Mouse (Mus musculus): ENCODE measurements around the gene Chst10.

DNA sequence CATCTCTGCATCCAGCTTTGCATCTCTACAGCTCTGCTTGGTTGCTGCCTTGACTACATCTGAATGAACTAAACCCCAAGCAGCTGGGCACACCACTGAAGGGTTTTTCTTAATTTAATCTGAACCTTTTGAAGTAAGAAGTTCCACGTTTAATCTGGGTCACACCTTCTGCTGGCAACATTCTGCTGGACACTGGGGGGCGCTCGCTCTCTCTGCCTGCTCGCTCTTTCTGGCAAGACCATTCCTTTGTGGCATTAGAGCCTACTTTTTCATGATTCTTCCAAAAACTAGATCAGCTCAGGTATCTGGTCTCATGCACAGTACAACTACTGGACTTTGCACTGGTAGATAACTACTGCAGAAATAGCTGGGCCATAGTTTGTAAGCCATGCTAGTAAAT lies 35.7 kb downstream of the Chst10 start:
- TF ChIP-seq CTCF (conservative IDR thresholded peaks at IDR 0.05 in 1 of 2, IDR thresholded peaks at IDR 0.05 in 1 of 2; ENCODE audit: low read depth in 2 of 2, low read length in 2 of 2), result peak; percentile 47 to 75
- TF ChIP-seq CHD1 (IDR thresholded peaks at IDR 0.05; ENCODE audit: low read depth, low read length), result no peak
- TF ChIP-seq NELFE (IDR thresholded peaks at IDR 0.05; ENCODE audit: low read depth, low read length), result no peak
- no peak for TF ChIP-seq CHD2 (IDR thresholded peaks at IDR 0.05; ENCODE audit: low read length)
- TF ChIP-seq MXI1 (IDR thresholded peaks at IDR 0.05; ENCODE audit: low read depth, low read length), result no peak
- no peak for TF ChIP-seq POLR2A (IDR thresholded peaks at IDR 0.05; ENCODE audit: low read depth, low read length)

Measured in CH12.LX (cell line).